In the genomic region with DNA sequence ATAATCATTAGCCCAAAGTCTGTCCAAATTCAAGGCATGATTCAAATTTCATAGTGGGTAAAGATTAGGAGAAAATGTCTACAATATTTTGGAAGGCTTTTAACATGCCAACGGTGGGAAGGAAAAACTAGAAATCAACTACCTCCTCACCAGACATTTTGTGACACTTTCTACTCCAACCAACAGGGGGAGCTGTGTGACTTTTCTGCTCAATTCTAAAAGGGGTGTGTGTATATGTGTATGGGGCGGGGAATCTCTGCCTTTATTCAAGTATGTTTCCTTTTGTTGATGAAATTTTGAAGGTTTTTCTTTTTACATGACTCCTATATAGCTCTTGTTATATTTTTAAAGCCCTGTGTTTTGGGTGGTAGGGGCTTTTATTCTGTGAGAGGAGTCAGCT, we compare ENCODE assay signal across 8 mouse cellular contexts.
DNase-seq lines count a peak whose midpoint lies in the region; ATAC-seq lines count a peak whose summit lies in the region.

No protein-coding gene starts in this region.

- 33% methylated on average over 2 of the region's 2 CpGs for WGBS in liver, embryonic 12.5 days (ENCODE audit: insufficient replicate concordance)
- 66% methylated on average over 2 of the region's 2 CpGs for WGBS in midbrain, embryonic 11.5 days

- no peaks in the 10 kb centered on the region for H3K9me3 ChIP-seq in liver, embryonic 12.5 days (replicated peaks)
- no peaks in the 10 kb centered on the region for H3K9me3 ChIP-seq in midbrain, embryonic 11.5 days (ENCODE audit: control insufficient read depth, low read length)

- no peak overlapping the region for H3K9ac ChIP-seq in liver, embryonic 12.5 days
- no peak overlapping the region for H3K9ac ChIP-seq in midbrain, embryonic 11.5 days (ENCODE audit: low read length)

- H3K4me3 ChIP-seq in liver, embryonic 12.5 days: no peak overlapping the region
- H3K4me3 ChIP-seq in midbrain, embryonic 11.5 days (ENCODE audit: low read depth, low read length): no peak overlapping the region

- H3K36me3 ChIP-seq in liver, embryonic 12.5 days: no peaks in the 10 kb centered on the region
- H3K36me3 ChIP-seq in midbrain, embryonic 11.5 days (ENCODE audit: control insufficient read depth, insufficient read depth, low read length): no peaks in the 10 kb centered on the region

- peak; percentile 60 for DNase-seq in cerebellum, adult 9-10 months
- no peak for DNase-seq in cerebellum, adult 11 months
- DNase-seq in liver: peak; percentile 11
- DNase-seq in adrenal gland, postnatal 14 days: peak; percentile 73
- DNase-seq in heart, adult 9 months (ENCODE audit: low spot score in 2 of 2): peak; percentile 5 to 27
- peak; percentile 64 for DNase-seq in lung, postnatal 36 days
- no peak for DNase-seq in midbrain, embryonic 11.5 days (ENCODE audit: low spot score, missing footprints)

- no peak for ATAC-seq in liver, embryonic 12.5 days
- no peak for ATAC-seq in midbrain, embryonic 11.5 days (ENCODE audit: low FRiP score)

- no peak overlapping the region for H3K4me2 ChIP-seq in liver, embryonic 12.5 days
- no peak overlapping the region for H3K4me2 ChIP-seq in midbrain, embryonic 11.5 days

- H3K27me3 ChIP-seq in liver, embryonic 12.5 days (replicated peaks): no peaks in the 10 kb centered on the region
- H3K27me3 ChIP-seq in midbrain, embryonic 11.5 days (ENCODE audit: control insufficient read depth, insufficient read depth, low read length): no peaks in the 10 kb centered on the region

- no peaks in the 10 kb centered on the region for H3K4me1 ChIP-seq in liver, embryonic 12.5 days
- H3K4me1 ChIP-seq in midbrain, embryonic 11.5 days (ENCODE audit: control insufficient read depth, insufficient read depth, low read length): no peaks in the 10 kb centered on the region

- no peak overlapping the region for H3K27ac ChIP-seq in liver, embryonic 12.5 days
- H3K27ac ChIP-seq in midbrain, embryonic 11.5 days (ENCODE audit: low read depth, low read length): no peak overlapping the region

Comparison
In these comparisons a context has a peak if more than half of its experiments do, and no peak if none do; other contexts are left out.
1. DNase-seq: peak in cerebellum, adult 9-10 months (single experiment), liver (single experiment), adrenal gland, postnatal 14 days (single experiment), heart, adult 9 months (2 of 2) and lung, postnatal 36 days (single experiment); none in cerebellum, adult 11 months (single experiment) and midbrain, embryonic 11.5 days (single experiment).